Mouse (Mus musculus) lung, adult 2 months (tissue): Measurements from ENCODE around the gene Ltv1. TPM values are rescaled to one million over a fixed set of nuclear protein-coding genes. Genes with fewer than 3 reads are reported as not detected.

Experiments used
- DNase-seq: peaks from one replicate; pipeline ENCODE4 v3.0.0; 2022
- H3K4me1 ChIP-seq: fragments of 200-500 bp; 2 replicates; pipeline ENCODE4 v1.6.1; 2011; ENCODE audit warnings: low read length; ENCODE audit not compliant: control insufficient read depth, insufficient read depth
- H3K4me3 ChIP-seq: fragments of 200-500 bp; replicated peaks from 2 replicates; pipeline ENCODE3; 2011; ENCODE audit warnings: low read depth, mild to moderate bottlenecking, control low read depth, low read length; ENCODE audit errors: extremely low read depth
- CTCF ChIP-seq: fragments of 200-500 bp; IDR thresholded peaks from 2 replicates; pipeline ENCODE4 v1.5.1; 2011; ENCODE audit warnings: mild to moderate bottlenecking, low read length, control low read depth; ENCODE audit not compliant: insufficient read depth
- POLR2A ChIP-seq: fragments of 200-500 bp; IDR thresholded peaks from 2 replicates; pipeline ENCODE4 v1.6.1; 2011; ENCODE audit warnings: low read depth, mild to moderate bottlenecking, control low read depth, low read length, borderline replicate concordance; ENCODE audit errors: extremely low read depth
- WGBS: fragments of 180-500 bp; shearing (Covaris S2); methylation state at CpG from one replicate; pipeline ENCODE4 v1.1.7; 2018; 5-methylcytosine and 5-hydroxymethylcytosine counted together
- polyA plus RNA-seq: library from polyadenylated mRNA; depleted of rRNA; stranded (reverse); fragments of >200 nt; gene quantifications from 2 replicates; pipeline ENCODE4 v1.2.3, GENCODE M21; 2012

Ltv1 gene
- polyA plus RNA-seq, 1 experiment, result 12.2 TPM

DNA sequence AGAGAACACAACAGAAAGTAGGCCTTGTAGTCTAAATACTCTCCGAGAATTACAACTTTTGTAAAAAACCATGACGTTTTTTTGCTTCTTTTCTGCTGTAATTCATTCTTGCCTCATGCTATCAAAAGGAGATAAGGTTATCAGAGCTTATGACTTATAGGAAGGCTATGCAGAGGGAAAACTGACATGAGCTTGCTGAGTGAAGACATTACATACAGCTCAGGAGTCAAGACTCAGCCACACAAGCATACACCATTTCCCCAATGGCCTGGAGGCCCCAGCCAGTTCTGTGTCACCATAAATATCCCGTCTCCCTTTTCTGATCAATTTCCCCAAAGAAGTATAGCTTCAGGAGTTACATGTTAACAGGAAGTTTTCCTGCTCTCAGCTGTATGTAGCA is 29.2 kb upstream of the Ltv1 start:
- H3K4me1 ChIP-seq, result no peaks in the 10 kb centered on the region
- no peak for DNase-seq
- 82% methylated on average over 3 of the region's 3 CpGs for WGBS
- no peak for TF ChIP-seq CTCF
- H3K4me3 ChIP-seq, result no peak overlapping the region

DNA sequence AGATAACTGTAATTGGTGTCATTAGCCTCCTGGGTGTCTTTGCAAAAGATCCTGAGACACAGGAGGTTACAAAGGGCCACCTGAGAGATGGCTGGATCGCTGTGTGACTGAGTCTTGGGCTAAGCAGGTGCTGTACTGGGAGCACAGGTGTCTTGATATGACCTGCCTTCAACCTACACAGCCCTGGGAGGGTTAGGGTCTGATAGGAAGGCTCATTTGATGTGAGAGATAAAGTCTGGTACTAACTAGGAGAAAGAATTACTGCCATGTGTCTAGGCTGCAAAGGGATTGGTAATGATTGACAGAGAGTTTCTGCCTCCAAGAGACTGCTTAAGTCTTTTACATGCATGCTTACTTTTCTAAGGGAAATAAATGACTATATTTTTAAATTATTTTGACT is 27.1 kb upstream of the Ltv1 start:
- Histone ChIP-seq H3K4me1 (no peaks in the 10 kb centered on the region), H3K4me3 (no peak overlapping the region)
- WGBS, result 66% methylated on average over 1 of the region's 1 CpGs
- DNase-seq, result no peak
- TF ChIP-seq POLR2A (no peak), CTCF (no peak)

GRCm38 (mm10) chr10:13213956-13214355 is 21.0 kb upstream of the Ltv1 start:
- no peaks in the 10 kb centered on the region; the same call in 1 of the 2 replicates for H3K4me1 ChIP-seq
- DNase-seq, result no peak
- TF ChIP-seq CTCF, result no peak
- no peak for TF ChIP-seq POLR2A
- H3K4me3 ChIP-seq, result no peak overlapping the region
- 57% methylated on average over 12 of the region's 12 CpGs for WGBS

DNA sequence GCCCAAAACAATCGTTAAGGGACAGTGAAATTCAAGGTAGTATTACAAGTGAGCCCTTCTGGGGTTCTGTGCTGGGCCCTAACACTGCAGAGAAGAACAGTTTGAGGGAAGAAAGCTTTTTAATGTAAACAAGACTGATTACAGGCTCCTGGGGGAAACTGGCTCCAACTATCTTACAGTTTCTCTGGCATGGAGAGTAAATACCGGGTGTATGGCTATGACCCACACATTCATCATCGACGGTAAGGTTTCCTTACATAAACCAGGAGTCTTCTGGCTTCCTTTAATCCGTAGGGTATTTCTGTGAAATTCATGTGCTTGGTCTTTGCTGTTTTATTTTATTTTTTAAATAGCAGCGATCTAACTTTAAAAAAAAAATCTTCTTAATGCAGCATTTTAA is 19.9 kb upstream of the Ltv1 start:
- no peak for DNase-seq
- TF ChIP-seq POLR2A (no peak), CTCF (no peak)
- Histone ChIP-seq H3K4me3 (no peak overlapping the region), H3K4me1 (no peaks in the 10 kb centered on the region; the same call in 1 of the 2 replicates)
- 65% methylated on average over 6 of the region's 6 CpGs for WGBS

- H3K4me1 ChIP-seq, result no peaks in the 10 kb centered on the region; the same call in 1 of the 2 replicates
- peak; percentile 12 for DNase-seq
- 71% methylated on average over 9 of the region's 9 CpGs for WGBS
These were observed 19.4 kb upstream of the Ltv1 start for GRCm38 (mm10) chr10:13212326-13212725.

GRCm38 (mm10) chr10:13209930-13210637 is 17.1 kb upstream of the Ltv1 start:
- no peak for DNase-seq
- 31% methylated on average over 8 of the region's 8 CpGs for WGBS

More at GRCm38 (mm10) chr10:13212326-13212725, 19.4 kb upstream of the Ltv1 start:
- H3K4me3 ChIP-seq, result no peak overlapping the region
- TF ChIP-seq CTCF (no peak), POLR2A (no peak)

DNA sequence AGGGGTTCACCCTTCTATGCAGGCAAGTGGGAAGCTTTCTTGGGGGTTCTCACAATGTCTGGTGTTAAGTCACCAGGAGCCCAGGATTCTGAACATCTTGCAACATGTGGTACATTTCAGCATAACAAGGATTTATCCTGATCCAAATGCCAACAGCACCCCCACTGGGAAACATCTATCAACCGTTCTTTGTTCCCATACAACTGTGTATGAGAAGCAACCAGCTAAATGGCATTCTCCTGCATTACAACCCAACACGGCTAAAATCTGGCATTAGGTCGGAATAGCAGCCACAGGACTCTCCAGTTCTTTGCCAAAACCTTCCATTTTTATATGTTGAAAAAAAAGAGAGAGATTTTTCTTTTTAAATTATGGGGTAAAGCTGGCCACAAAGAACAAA is 16.5 kb upstream of the Ltv1 start:
- Histone ChIP-seq H3K4me3 (no peak overlapping the region), H3K4me1 (no peaks in the 10 kb centered on the region; the same call in 1 of the 2 replicates)
- DNase-seq, result no peak
- TF ChIP-seq CTCF (no peak), POLR2A (no peak)
- WGBS, result 68% methylated on average over 3 of the region's 3 CpGs

More at GRCm38 (mm10) chr10:13209930-13210637, 17.1 kb upstream of the Ltv1 start:
- H3K4me3 ChIP-seq, result no peak overlapping the region
- TF ChIP-seq CTCF (no peak), POLR2A (no peak)
- no peaks in the 10 kb centered on the region; the same call in 1 of the 2 replicates for H3K4me1 ChIP-seq

DNA sequence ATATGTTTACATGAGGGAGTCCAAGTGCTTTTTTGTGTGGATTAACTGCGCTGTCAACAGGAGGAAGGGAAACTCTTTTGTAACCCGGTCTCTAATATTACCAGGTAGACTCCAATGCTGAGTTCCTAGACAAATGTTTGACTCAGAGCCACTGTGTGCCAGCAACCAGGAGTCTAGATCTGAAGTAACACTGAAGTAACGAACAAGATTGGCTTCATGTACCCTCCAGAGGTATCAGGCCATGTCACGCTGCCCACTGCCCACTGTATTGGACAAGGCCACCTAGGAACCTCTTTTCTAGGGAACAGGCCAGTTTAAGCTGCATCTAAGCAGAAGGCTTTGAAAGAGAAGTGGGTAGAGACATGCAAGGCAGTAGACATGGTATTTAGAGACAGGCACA is 16.1 kb upstream of the Ltv1 start:
- no peak for DNase-seq
- Histone ChIP-seq H3K4me3 (no peak overlapping the region), H3K4me1 (no peaks in the 10 kb centered on the region; the same call in 1 of the 2 replicates)
- TF ChIP-seq POLR2A (no peak), CTCF (no peak)
- 87% methylated on average over 4 of the region's 4 CpGs for WGBS

DNA sequence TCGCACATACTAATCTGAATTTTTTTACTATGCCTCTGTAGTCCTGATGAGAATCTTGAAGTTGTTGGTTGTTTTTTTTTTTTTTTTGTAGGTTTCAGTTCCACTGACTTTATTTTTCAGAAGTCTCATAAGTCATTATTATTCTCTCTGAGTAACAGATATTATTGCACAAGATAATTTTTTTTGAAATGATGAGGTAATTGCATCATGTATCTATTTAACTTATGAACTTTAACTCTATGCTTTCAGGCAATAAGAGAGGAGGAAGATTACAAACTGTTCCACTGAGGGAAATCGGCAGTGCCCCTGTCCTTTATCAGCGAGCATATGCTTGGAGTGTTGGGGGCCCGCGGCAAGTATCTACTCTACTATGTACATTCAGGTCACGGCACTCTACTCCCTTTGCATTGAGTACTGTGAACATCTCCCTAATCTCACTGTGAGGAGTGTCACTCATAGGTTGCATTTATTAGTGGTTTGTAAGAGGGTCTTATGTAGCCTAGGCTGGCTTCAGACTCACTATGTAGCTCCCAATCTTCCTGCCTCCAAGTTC is 8.8 kb upstream of the Ltv1 start:
- 90% methylated on average over 6 of the region's 6 CpGs for WGBS
- DNase-seq, result no peak
- no peak overlapping the region for H3K4me3 ChIP-seq
- H3K4me1 ChIP-seq, result no peaks in the 10 kb centered on the region
- TF ChIP-seq POLR2A (no peak), CTCF (no peak)

DNA sequence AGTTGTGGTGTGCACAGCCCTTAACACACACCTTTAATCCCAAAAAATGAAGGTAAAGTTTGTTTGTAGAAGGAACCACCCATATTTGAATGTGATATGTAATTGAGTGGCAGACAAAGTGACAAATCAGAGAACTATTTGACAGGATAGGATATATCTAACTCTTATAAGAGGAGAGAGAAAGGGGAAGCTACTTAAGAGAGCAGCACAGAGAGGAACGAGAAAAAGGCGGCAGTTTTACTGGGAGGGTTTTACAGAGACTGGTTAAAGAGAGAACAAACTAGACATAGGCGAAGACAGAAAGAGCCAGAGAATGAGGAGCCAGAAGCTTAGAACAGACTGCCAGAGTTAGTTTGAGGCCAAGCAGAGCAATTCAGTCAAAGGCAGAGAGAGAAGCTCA is 7.9 kb upstream of the Ltv1 start:
- no peak for DNase-seq
- 83% methylated on average over 3 of the region's 3 CpGs for WGBS
- TF ChIP-seq POLR2A (no peak), CTCF (no peak)
- no peak overlapping the region for H3K4me3 ChIP-seq
- no peaks in the 10 kb centered on the region for H3K4me1 ChIP-seq
